Mouse (Mus musculus) lung, adult 2 months (tissue): ENCODE data around the gene Gm47985.

Experiments
- CTCF ChIP-seq: fragments of 200-500 bp; IDR thresholded peaks from 2 replicates; pipeline ENCODE4 v1.5.1; 2011; ENCODE audit warnings: mild to moderate bottlenecking, low read length, control low read depth; ENCODE audit not compliant: insufficient read depth
- POLR2A ChIP-seq: fragments of 200-500 bp; IDR thresholded peaks from 2 replicates; pipeline ENCODE4 v1.6.1; 2011; ENCODE audit warnings: low read depth, mild to moderate bottlenecking, control low read depth, low read length, borderline replicate concordance; ENCODE audit errors: extremely low read depth

DNA sequence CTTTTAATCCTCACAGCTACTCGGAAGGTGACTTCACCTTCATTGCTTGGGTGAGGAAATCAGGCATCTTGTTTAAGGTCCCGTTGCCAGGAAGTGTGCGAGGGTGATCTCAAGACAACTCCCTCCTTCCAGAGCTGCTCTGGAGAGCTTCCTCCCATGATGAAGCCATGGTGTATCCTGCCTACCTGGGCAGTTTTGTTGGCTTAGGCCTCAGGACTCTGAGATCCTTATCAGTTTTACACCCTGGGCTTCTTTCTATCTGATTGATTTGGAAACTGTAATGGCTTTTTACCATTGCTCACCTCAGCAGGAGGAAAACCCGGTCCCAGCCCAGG, 4.4 kb upstream of the Gm47985 start:
- TF ChIP-seq CTCF (no peak), POLR2A (no peak)
